Mouse (Mus musculus) hindbrain, postnatal 0 days (tissue): ENCODE data around the gene 0610037L13Rik. TPM values are rescaled to one million over a fixed set of nuclear protein-coding genes. Genes with fewer than 3 reads are reported as not detected.
A peak's percentile ranks its signal among the peaks of the same experiment; 100 is the strongest.

ENCODE experiments used
- ATAC-seq: fragments of 200-750 bp; cut with Nextera tagmentation; 2 replicates; pipeline ENCODE4 v1.8.0; 2017; ENCODE audit warnings: mild to moderate bottlenecking, moderate TSS enrichment, moderate library complexity
- DNase-seq: peaks from one replicate; pipeline ENCODE4 v3.0.0-alpha.2; 2015; ENCODE audit warnings: low spot score
- H3K27ac ChIP-seq: fragments of 300-500 bp; sonication (generic); 2 replicates; pipeline ENCODE4 v1.5.1; 2014; ENCODE audit warnings: mild to moderate bottlenecking
- H3K27me3 ChIP-seq: fragments of 300-500 bp; sonication (generic); 2 replicates; pipeline ENCODE4 v1.6.1; 2014; ENCODE audit warnings: low read length, mixed read lengths; ENCODE audit not compliant: insufficient read depth
- H3K36me3 ChIP-seq: fragments of 300-500 bp; sonication (generic); 2 replicates; pipeline ENCODE4 v1.6.1; 2014; ENCODE audit warnings: low read length, mixed read lengths; ENCODE audit not compliant: insufficient read depth
- H3K4me1 ChIP-seq: fragments of 300-500 bp; sonication (generic); 2 replicates; pipeline ENCODE4 v1.6.1; 2014; ENCODE audit warnings: antibody characterized with exemption, low read length, mixed read lengths; ENCODE audit not compliant: insufficient read depth
- H3K4me2 ChIP-seq: fragments of 300-500 bp; sonication (generic); 2 replicates; pipeline ENCODE4 v1.6.1; 2014; ENCODE audit warnings: low read depth, mild to moderate bottlenecking, low read length, moderate library complexity, mixed read lengths
- H3K4me3 ChIP-seq: fragments of 300-500 bp; sonication (generic); 2 replicates; pipeline ENCODE4 v1.5.1; 2014; ENCODE audit warnings: low read length
- H3K9ac ChIP-seq: fragments of 300-500 bp; sonication (generic); replicated peaks from 2 replicates; pipeline ENCODE4 v1.6.1; 2014; ENCODE audit warnings: mild to moderate bottlenecking, low read length, moderate library complexity, mixed read lengths
- H3K9me3 ChIP-seq: fragments of 300-500 bp; sonication (generic); 2 replicates; pipeline ENCODE4 v1.6.1; 2016; ENCODE audit warnings: low read length, mixed read lengths
- CTCF ChIP-seq: IDR thresholded peaks from 2 replicates; pipeline ENCODE4 v1.5.1; 2016; ENCODE audit warnings: antibody characterized with exemption, control low read depth, low read depth
- WGBS: fragments of 180-500 bp; shearing (Covaris S2); extraction: QIAGEN DNeasy Blood & Tissue Kit; methylation state at CpG from one replicate; pipeline ENCODE4 v1.1.7; 2014; 5-methylcytosine and 5-hydroxymethylcytosine counted together
- polyA plus RNA-seq: library from polyadenylated mRNA; unstranded; fragments of >200 nt; fragmentation: Nextera tagmentation; extraction: Ambion mirVana; gene quantifications from 2 replicates; pipeline ENCODE4 v1.2.1, GENCODE M21; 2015
- total RNA-seq: library from RNA; depleted of rRNA; stranded (reverse); fragments of >200 nt; gene quantifications from 2 replicates; pipeline ENCODE4 v1.2.3, GENCODE M21; 2014

The 0610037L13Rik gene
- total and polyA plus RNA-seq, 2 experiments from 2014 or later, result 33.2 to 110 TPM

DNA sequence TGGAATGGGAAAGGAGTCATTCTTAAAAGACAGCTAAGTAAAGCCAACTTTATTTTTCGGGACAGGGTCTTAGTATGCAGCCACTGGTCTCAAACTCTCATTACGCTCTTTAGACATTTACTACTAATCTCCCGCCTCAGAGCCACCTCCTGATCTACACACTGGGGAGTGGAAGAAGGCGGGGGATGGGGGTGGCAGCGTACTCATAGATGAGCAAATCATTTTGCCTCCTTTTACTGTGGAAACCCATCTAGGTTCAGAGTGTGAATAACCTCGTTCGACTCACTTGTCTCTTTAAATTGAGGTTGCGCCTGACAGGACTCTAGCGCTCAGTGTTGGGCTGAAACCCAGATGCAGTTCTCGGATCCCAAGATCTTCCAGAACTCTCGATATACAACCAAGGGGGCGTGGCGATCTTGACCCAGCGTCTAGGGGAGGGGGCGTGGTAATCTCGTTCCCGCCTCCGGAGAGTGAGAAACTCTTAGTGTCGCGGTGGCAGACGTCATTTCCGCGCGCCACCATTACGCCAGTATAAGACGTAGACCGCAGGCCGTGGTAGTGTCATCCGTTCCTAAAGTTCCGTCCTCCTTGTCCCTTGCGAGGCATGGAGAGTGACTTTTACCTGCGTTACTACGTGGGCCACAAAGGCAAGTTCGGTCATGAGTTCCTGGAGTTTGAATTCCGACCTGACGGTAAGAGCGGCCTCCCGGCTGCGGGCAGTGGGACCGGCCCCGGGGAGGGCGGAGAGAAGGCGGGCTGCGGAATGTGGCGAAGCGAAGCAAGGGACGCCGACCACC, 10.2 kb upstream of the 0610037L13Rik start, which contains the start of gene Magoh:
Gene Magoh (plus strand): TSS at position 502 of the 797 bp plus-strand sequence.
- WGBS, result 3% methylated on average over 48 of the region's 48 CpGs
- DNase-seq (peak; percentile 99), ATAC-seq (peak; percentile 97)
- Histone ChIP-seq H3K27ac (peak within 1 kb of the TSS; percentile 57), H3K4me1 (0 out of 2 replicates have a peak, but pooled peaks cover 5% of the 10 kb centered on the region), H3K4me2 (peak within 1 kb of the TSS; percentile 87), H3K27me3 (no peaks in the 10 kb centered on the region), H3K4me3 (peak within 1 kb of the TSS; percentile 54), H3K36me3 (peaks cover 17% of the 10 kb centered on the region), H3K9ac (peak within 1 kb of the TSS; percentile 63), H3K9me3 (no peaks in the 10 kb centered on the region)
- TF ChIP-seq CTCF, result no peak

DNA sequence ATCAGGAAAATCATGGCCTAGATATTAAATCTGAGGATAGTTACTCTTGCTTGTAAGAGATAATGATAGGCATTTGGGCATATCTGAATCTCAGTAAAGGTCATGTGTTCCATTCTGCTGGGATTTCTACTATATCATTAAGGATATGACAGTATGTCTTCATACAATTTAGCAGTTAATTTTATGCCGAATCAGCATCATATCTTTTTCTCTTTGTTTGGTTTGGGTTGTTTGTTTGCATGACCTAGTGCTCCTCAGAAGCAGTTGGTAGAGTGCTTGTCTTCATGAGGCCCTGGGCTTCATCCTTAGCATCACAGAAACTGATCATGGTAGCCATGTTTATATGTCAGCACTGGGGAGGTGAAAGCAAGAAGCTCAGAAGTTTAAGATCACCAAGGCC, 8.0 kb upstream of the 0610037L13Rik start:
- Histone ChIP-seq H3K27ac (no peak overlapping the region), H3K27me3 (no peaks in the 10 kb centered on the region), H3K4me2 (no peak overlapping the region), H3K9me3 (no peaks in the 10 kb centered on the region), H3K9ac (no peak overlapping the region), H3K36me3 (peaks cover 33% of the 10 kb centered on the region), H3K4me1 (0 out of 2 replicates have a peak, but pooled peaks cover 5% of the 10 kb centered on the region), H3K4me3 (no peak overlapping the region)
- WGBS, result 92% methylated on average over 1 of the region's 1 CpGs
- no peak for ATAC-seq
- DNase-seq, result no peak
- no peak for TF ChIP-seq CTCF

DNA sequence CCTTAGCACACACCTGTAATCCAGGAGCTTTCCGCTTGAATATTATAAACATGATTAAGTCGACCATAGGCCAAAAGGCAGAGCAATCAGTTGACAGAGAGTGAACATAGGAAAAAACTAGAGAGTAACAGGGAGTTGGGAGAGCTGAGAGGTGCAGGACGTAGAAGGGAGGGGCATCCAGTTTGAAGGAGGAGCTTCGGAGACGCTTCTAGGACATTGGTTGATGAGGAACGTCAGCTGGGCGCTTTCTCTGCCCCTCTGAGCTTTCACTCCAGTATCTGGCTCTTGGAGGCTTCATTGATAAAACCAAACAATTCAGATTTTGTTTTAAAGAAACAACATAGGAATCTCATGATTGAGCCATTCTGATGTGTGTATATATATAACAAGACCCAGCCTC, 3.2 kb upstream of the 0610037L13Rik start:
- Histone ChIP-seq H3K27me3 (no peaks in the 10 kb centered on the region), H3K27ac (no peak overlapping the region), H3K4me1 (0 out of 2 replicates have a peak, but pooled peaks cover 3% of the 10 kb centered on the region), H3K4me2 (no peak overlapping the region), H3K9me3 (no peaks in the 10 kb centered on the region), H3K4me3 (no peak overlapping the region), H3K36me3 (peaks cover 37% of the 10 kb centered on the region), H3K9ac (no peak overlapping the region)
- DNase-seq (no peak), ATAC-seq (no peak)
- TF ChIP-seq CTCF, result no peak
- 74% methylated on average over 7 of the region's 7 CpGs for WGBS

DNA sequence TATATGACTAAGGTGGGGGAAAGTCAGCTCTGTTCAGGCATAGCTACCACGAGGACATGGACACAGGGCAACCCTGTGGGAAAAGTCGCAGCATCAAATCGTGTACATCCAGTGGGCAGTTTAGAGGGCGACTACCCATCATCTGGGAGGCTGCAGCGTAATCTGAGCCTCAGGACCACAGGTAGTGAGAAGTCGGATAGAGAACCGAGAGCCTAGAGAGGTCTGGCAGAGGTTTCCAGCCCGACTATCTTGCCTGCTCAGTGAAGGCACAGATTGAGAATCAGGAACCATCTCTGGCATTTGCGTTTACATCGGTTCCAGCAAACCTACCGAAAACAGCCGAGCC, 255 bp upstream of the 0610037L13Rik start:
- H3K4me3 ChIP-seq, result peak overlapping the region; percentile 49
- peak overlapping the region; percentile 87 for H3K27ac ChIP-seq
- 2% methylated on average over 12 of the region's 12 CpGs for WGBS
- H3K9ac ChIP-seq, result peak overlapping the region; percentile 65
- H3K9me3 ChIP-seq, result no peaks in the 10 kb centered on the region
- TF ChIP-seq CTCF, result no peak
- peak; percentile 48 for ATAC-seq
- H3K27me3 ChIP-seq, result no peaks in the 10 kb centered on the region
- no peak for DNase-seq
- H3K4me1 ChIP-seq, result 0 out of 2 replicates have a peak, but pooled peaks cover 3% of the 10 kb centered on the region
- peak overlapping the region; percentile 81 for H3K4me2 ChIP-seq
- peaks cover 26% of the 10 kb centered on the region for H3K36me3 ChIP-seq

DNA sequence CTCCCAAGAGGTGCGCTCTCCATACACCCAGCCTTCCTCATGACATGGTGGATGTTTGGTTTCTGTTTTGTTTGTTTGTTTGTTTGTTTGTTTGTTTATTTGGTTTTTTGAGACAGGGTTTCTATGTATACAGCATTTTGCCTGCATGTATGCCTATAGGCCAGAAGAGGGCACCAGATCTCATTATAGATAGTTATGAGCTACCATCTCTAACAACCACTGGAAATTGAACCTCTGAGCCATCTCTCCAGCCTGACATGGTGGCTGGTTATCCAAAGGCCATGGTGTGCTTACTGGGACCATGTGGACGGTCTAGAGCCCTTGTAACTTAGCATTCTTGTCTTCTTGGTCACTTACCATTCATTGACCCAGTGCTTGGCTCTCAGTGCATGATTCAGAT, 3.0 kb downstream of the 0610037L13Rik start:
- no peaks in the 10 kb centered on the region for H3K27me3 ChIP-seq
- H3K27ac ChIP-seq, result no peak overlapping the region
- peaks cover 25% of the 10 kb centered on the region for H3K36me3 ChIP-seq
- H3K4me1 ChIP-seq, result 0 out of 2 replicates have a peak, but pooled peaks cover 3% of the 10 kb centered on the region
- DNase-seq, result peak; percentile 69
- H3K9ac ChIP-seq, result no peak overlapping the region
- no peak overlapping the region for H3K4me2 ChIP-seq
- H3K4me3 ChIP-seq, result no peak overlapping the region
- no peak for ATAC-seq
- TF ChIP-seq CTCF, result peak; percentile 73
- no peaks in the 10 kb centered on the region for H3K9me3 ChIP-seq
- WGBS, result 80% methylated on average over 2 of the region's 2 CpGs

DNA sequence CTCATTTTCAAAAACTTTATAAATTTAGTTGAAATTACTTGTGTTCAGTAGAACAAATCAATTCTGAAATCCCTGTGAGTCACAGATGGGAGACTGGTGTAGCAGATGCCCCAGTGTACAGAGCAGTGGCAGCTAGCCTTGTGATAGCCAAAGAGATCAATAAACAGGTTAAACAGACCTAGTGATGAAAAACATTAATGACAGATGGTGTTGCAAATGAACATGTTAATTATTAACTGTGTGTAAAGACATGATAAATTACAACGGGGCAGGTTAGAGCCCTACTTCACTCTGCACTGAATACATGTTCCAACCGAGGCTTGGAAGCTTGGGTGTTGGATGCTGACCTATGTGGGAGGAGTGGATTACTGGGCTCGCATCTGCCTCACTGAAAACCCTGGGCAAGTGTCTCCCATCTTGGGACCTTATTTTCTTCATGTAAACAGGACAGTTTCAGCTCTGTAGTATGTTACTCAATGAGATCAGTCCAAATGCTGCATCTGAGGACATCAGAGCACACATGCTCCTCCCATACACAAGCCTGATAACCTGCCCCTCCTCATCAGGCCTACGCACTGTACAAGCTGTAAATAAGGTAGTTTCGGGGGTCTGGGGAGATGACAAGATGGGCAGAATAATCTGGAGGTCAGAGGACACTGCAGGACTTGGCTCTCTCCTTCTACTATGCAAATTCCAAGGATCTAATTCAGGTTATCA, 9.8 kb downstream of the 0610037L13Rik start:
- ATAC-seq (no peak), DNase-seq (no peak)
- Histone ChIP-seq H3K9ac (no peak overlapping the region), H3K4me1 (no peaks in the 10 kb centered on the region), H3K27me3 (no peaks in the 10 kb centered on the region), H3K9me3 (no peaks in the 10 kb centered on the region), H3K36me3 (peaks cover 26% of the 10 kb centered on the region), H3K4me2 (no peak overlapping the region), H3K4me3 (no peak overlapping the region), H3K27ac (no peak overlapping the region)
- TF ChIP-seq CTCF, result no peak
- WGBS, result 86% methylated on average over 5 of the region's 5 CpGs
